Mouse (Mus musculus) kidney, embryonic 15.5 days (tissue): ENCODE results near the gene Pcmt1. TPM values are rescaled to one million over a fixed set of nuclear protein-coding genes. Genes with fewer than 3 reads are reported as not detected.

Experiments
- ATAC-seq: fragments of 200-750 bp; cut with Nextera tagmentation; replicated peaks from 2 replicates; pipeline ENCODE4 v1.8.0; 2017; ENCODE audit warnings: moderate TSS enrichment; ENCODE audit not compliant: low FRiP score
- H3K27ac ChIP-seq: fragments of 300-500 bp; sonication (generic); 2 replicates; pipeline ENCODE4 v1.5.1; 2015; ENCODE audit warnings: mild to moderate bottlenecking, inconsistent platforms
- H3K27me3 ChIP-seq: fragments of 300-500 bp; sonication (generic); 2 replicates; pipeline ENCODE4 v1.6.1; 2015; ENCODE audit warnings: inconsistent platforms
- H3K36me3 ChIP-seq: fragments of 300-500 bp; sonication (generic); 2 replicates; pipeline ENCODE4 v1.6.1; 2015; ENCODE audit warnings: inconsistent platforms
- H3K4me1 ChIP-seq: fragments of 300-500 bp; sonication (generic); 2 replicates; pipeline ENCODE4 v1.6.1; 2015; ENCODE audit warnings: inconsistent platforms
- H3K4me2 ChIP-seq: fragments of 300-500 bp; sonication (generic); 2 replicates; pipeline ENCODE4 v1.6.1; 2015; ENCODE audit warnings: moderate library complexity, mild to moderate bottlenecking, inconsistent platforms
- H3K4me3 ChIP-seq: fragments of 300-500 bp; sonication (generic); replicated peaks from 2 replicates; pipeline ENCODE4 v1.5.1; 2015; ENCODE audit warnings: mild to moderate bottlenecking, inconsistent platforms
- H3K9ac ChIP-seq: fragments of 300-500 bp; sonication (generic); 2 replicates; pipeline ENCODE4 v1.6.1; 2015; ENCODE audit warnings: mild to moderate bottlenecking, inconsistent platforms
- H3K9me3 ChIP-seq: fragments of 300-500 bp; sonication (generic); replicated peaks from 2 replicates; pipeline ENCODE4 v1.6.1; 2016; ENCODE audit warnings: inconsistent platforms
- WGBS: fragments of 180-500 bp; shearing (Covaris S2); methylation state at CpG from one replicate; pipeline ENCODE4 v1.1.7; 2015; ENCODE audit warnings: mixed read lengths; 5-methylcytosine and 5-hydroxymethylcytosine counted together
- polyA plus RNA-seq: library from polyadenylated mRNA; unstranded; fragments of >200 nt; fragmentation: Nextera tagmentation; extraction: Ambion mirVana; gene quantifications from 2 replicates; pipeline ENCODE4 v1.2.1, GENCODE M21; 2015

Pcmt1 gene
- polyA plus RNA-seq, 1 experiment from 2014 or later, result 115 TPM

GRCm38 (mm10) chr10:7608611-7609010 lies 72.3 kb downstream of the Pcmt1 start:
- Histone ChIP-seq H3K4me3 (no peak overlapping the region), H3K4me1 (no peaks in the 10 kb centered on the region), H3K4me2 (no peak overlapping the region), H3K27ac (no peak overlapping the region), H3K27me3 (no peaks in the 10 kb centered on the region), H3K9me3 (no peaks in the 10 kb centered on the region), H3K9ac (no peak overlapping the region), H3K36me3 (no peaks in the 10 kb centered on the region)
- ATAC-seq, result no peak
- whole genome bisulfite sequencing, result 91% methylated on average over 17 of the region's 17 CpGs

GRCm38 (mm10) chr10:7606437-7606836 lies 74.5 kb downstream of the Pcmt1 start:
- H3K36me3 ChIP-seq, result no peaks in the 10 kb centered on the region
- H3K4me2 ChIP-seq, result no peak overlapping the region
- H3K4me1 ChIP-seq, result no peaks in the 10 kb centered on the region
- no peak overlapping the region for H3K9ac ChIP-seq
- H3K9me3 ChIP-seq, result no peaks in the 10 kb centered on the region
- no peak overlapping the region for H3K4me3 ChIP-seq
- 75% methylated on average over 2 of the region's 2 CpGs for WGBS
- H3K27ac ChIP-seq, result no peak overlapping the region
- no peak for ATAC-seq
- H3K27me3 ChIP-seq, result no peaks in the 10 kb centered on the region

GRCm38 (mm10) chr10:7605168-7605567 lies 75.8 kb downstream of the Pcmt1 start:
- no peak overlapping the region for H3K9ac ChIP-seq
- H3K36me3 ChIP-seq, result no peaks in the 10 kb centered on the region
- no peaks in the 10 kb centered on the region for H3K27me3 ChIP-seq
- 0 out of 2 replicates have a peak, but pooled peaks cover 3% of the 10 kb centered on the region for H3K4me1 ChIP-seq
- H3K4me3 ChIP-seq, result no peak overlapping the region
- no peak for ATAC-seq
- 69% methylated on average over 2 of the region's 2 CpGs for WGBS
- no peak overlapping the region for H3K27ac ChIP-seq
- H3K4me2 ChIP-seq, result no peak overlapping the region
- H3K9me3 ChIP-seq, result no peaks in the 10 kb centered on the region

- WGBS, result 11% methylated on average over 6 of the region's 6 CpGs
- no peak for ATAC-seq
- H3K27me3 ChIP-seq, result no peaks in the 10 kb centered on the region
These were observed 80.3 kb downstream of the Pcmt1 start for GRCm38 (mm10) chr10:7600647-7601046.

GRCm38 (mm10) chr10:7598177-7598576 lies 82.8 kb downstream of the Pcmt1 start:
- H3K9me3 ChIP-seq, result no peaks in the 10 kb centered on the region
- H3K9ac ChIP-seq, result no peak overlapping the region
- no peak overlapping the region for H3K4me2 ChIP-seq
- WGBS, result 88% methylated on average over 7 of the region's 7 CpGs
- no peaks in the 10 kb centered on the region for H3K27me3 ChIP-seq
- no peaks in the 10 kb centered on the region for H3K36me3 ChIP-seq
- no peak overlapping the region for H3K4me3 ChIP-seq
- no peak overlapping the region for H3K27ac ChIP-seq
- ATAC-seq, result no peak
- H3K4me1 ChIP-seq, result 0 out of 2 replicates have a peak, but pooled peaks cover 3% of the 10 kb centered on the region

More at GRCm38 (mm10) chr10:7600647-7601046, 80.3 kb downstream of the Pcmt1 start:
- no peak overlapping the region for H3K4me2 ChIP-seq
- H3K9ac ChIP-seq, result no peak overlapping the region
- 0 out of 2 replicates have a peak, but pooled peaks cover 3% of the 10 kb centered on the region for H3K4me1 ChIP-seq
- H3K27ac ChIP-seq, result no peak overlapping the region
- H3K4me3 ChIP-seq, result no peak overlapping the region
- H3K36me3 ChIP-seq, result no peaks in the 10 kb centered on the region
- no peaks in the 10 kb centered on the region for H3K9me3 ChIP-seq

GRCm38 (mm10) chr10:7596251-7596650 lies 84.7 kb downstream of the Pcmt1 start:
- Histone ChIP-seq H3K4me3 (no peak overlapping the region), H3K4me2 (no peak overlapping the region), H3K27ac (no peak overlapping the region), H3K27me3 (peaks cover 16% of the 10 kb centered on the region), H3K9ac (no peak overlapping the region), H3K4me1 (0 out of 2 replicates have a peak, but pooled peaks cover 3% of the 10 kb centered on the region), H3K9me3 (no peaks in the 10 kb centered on the region), H3K36me3 (no peaks in the 10 kb centered on the region)
- 66% methylated on average over 1 of the region's 1 CpGs for WGBS
- no peak for ATAC-seq

GRCm38 (mm10) chr10:7594797-7595196 lies 86.1 kb downstream of the Pcmt1 start:
- Histone ChIP-seq H3K9me3 (no peaks in the 10 kb centered on the region), H3K27ac (no peak overlapping the region), H3K9ac (no peak overlapping the region), H3K4me1 (peaks cover 10% of the 10 kb centered on the region), H3K36me3 (no peaks in the 10 kb centered on the region), H3K27me3 (peaks cover 29% of the 10 kb centered on the region), H3K4me3 (no peak overlapping the region), H3K4me2 (no peak overlapping the region)
- 54% methylated on average over 7 of the region's 7 CpGs for WGBS
- ATAC-seq, result no peak

GRCm38 (mm10) chr10:7590792-7591191 lies 90.1 kb downstream of the Pcmt1 start:
- Histone ChIP-seq H3K36me3 (no peaks in the 10 kb centered on the region), H3K4me2 (peak overlapping the region; percentile 99), H3K9me3 (no peaks in the 10 kb centered on the region), H3K27me3 (peaks cover 29% of the 10 kb centered on the region), H3K4me3 (peak overlapping the region; percentile 69), H3K4me1 (peaks cover 10% of the 10 kb centered on the region), H3K27ac (no peak overlapping the region), H3K9ac (no peak overlapping the region)
- ATAC-seq, result no peak
- 7% methylated on average over 8 of the region's 8 CpGs for WGBS

- Histone ChIP-seq H3K9me3 (no peaks in the 10 kb centered on the region), H3K4me1 (peaks cover 10% of the 10 kb centered on the region), H3K27me3 (peaks cover 29% of the 10 kb centered on the region), H3K4me3 (peak overlapping the region; percentile 69), H3K27ac (no peak overlapping the region), H3K4me2 (peak overlapping the region; percentile 99), H3K36me3 (no peaks in the 10 kb centered on the region), H3K9ac (peak overlapping the region; percentile 43)
- ATAC-seq, result no peak; the same call in 1 of the 2 replicates
- under 1% methylated on average over 54 of the region's 54 CpGs for WGBS
These were observed 90.7 kb downstream of the Pcmt1 start for GRCm38 (mm10) chr10:7590234-7590689.

GRCm38 (mm10) chr10:7589592-7590233 lies 91.2 kb downstream of the Pcmt1 start, which contains the start of gene Lrp11:
Lrp11 (plus strand) TSS chr10:7589800.
- WGBS, result under 1% methylated on average over 76 of the region's 76 CpGs
- no peak within 1 kb of the TSS for H3K27ac ChIP-seq
- ATAC-seq, result peak; percentile 97
- H3K4me1 ChIP-seq, result peaks cover 10% of the 10 kb centered on the region
- H3K9me3 ChIP-seq, result no peaks in the 10 kb centered on the region
- H3K4me2 ChIP-seq, result peak within 1 kb of the TSS; percentile 99
- H3K4me3 ChIP-seq, result peak within 1 kb of the TSS; percentile 69
- H3K36me3 ChIP-seq, result no peaks in the 10 kb centered on the region
- peaks cover 29% of the 10 kb centered on the region for H3K27me3 ChIP-seq
- H3K9ac ChIP-seq, result peak within 1 kb of the TSS; percentile 43

- H3K4me2 ChIP-seq, result no peak overlapping the region
- H3K9ac ChIP-seq, result no peak overlapping the region
- H3K36me3 ChIP-seq, result no peaks in the 10 kb centered on the region
- H3K27me3 ChIP-seq, result peaks cover 22% of the 10 kb centered on the region
- H3K4me1 ChIP-seq, result peaks cover 10% of the 10 kb centered on the region
- no peak overlapping the region for H3K27ac ChIP-seq
- ATAC-seq, result no peak
- no peaks in the 10 kb centered on the region for H3K9me3 ChIP-seq
- WGBS, result 76% methylated on average over 2 of the region's 2 CpGs
- H3K4me3 ChIP-seq, result no peak overlapping the region
These were observed 94.2 kb downstream of the Pcmt1 start for GRCm38 (mm10) chr10:7586771-7587170.

GRCm38 (mm10) chr10:7582891-7583557 lies 97.9 kb downstream of the Pcmt1 start:
- ATAC-seq, result no peak
- no peaks in the 10 kb centered on the region for H3K9me3 ChIP-seq
- 33% methylated on average over 7 of the region's 7 CpGs for WGBS
- no peaks in the 10 kb centered on the region for H3K4me1 ChIP-seq
- H3K27ac ChIP-seq, result no peak overlapping the region
- H3K27me3 ChIP-seq, result 0 out of 2 replicates have a peak, but pooled peaks cover 4% of the 10 kb centered on the region
- no peak overlapping the region for H3K4me2 ChIP-seq
- no peak overlapping the region for H3K4me3 ChIP-seq
- H3K36me3 ChIP-seq, result no peaks in the 10 kb centered on the region
- H3K9ac ChIP-seq, result no peak overlapping the region
